Mouse (Mus musculus) liver, adult 2 months (tissue): ENCODE measurements around the gene Vps26a. TPM values are rescaled to one million over a fixed set of nuclear protein-coding genes. Genes with fewer than 3 reads are reported as not detected.

Experiments
- DNase-seq: peaks from one replicate; pipeline ENCODE4 v3.0.0-alpha.2; 2011; ENCODE audit warnings: low read depth, low spot score; ENCODE audit errors: extremely low read depth
- H3K27ac ChIP-seq: fragments of 200-500 bp; replicated peaks from 2 replicates; pipeline ENCODE4 v1.5.1; 2012; ENCODE audit warnings: low read depth, mild to moderate bottlenecking, control low read depth, inconsistent platforms, low read length; ENCODE audit not compliant: insufficient read depth
- H3K27me3 ChIP-seq: fragments of 200-500 bp; 2 replicates; pipeline ENCODE4 v1.6.1; 2012; ENCODE audit warnings: mild to moderate bottlenecking, moderate library complexity, low read length, inconsistent platforms; ENCODE audit not compliant: control insufficient read depth, insufficient read depth
- H3K36me3 ChIP-seq: fragments of 200-500 bp; 2 replicates; pipeline ENCODE4 v1.6.1; 2012; ENCODE audit warnings: low read length, inconsistent platforms; ENCODE audit not compliant: control insufficient read depth, insufficient read depth
- H3K4me1 ChIP-seq: fragments of 200-500 bp; 2 replicates; pipeline ENCODE4 v1.6.1; 2011; ENCODE audit warnings: low read length; ENCODE audit not compliant: control insufficient read depth, insufficient read depth
- H3K4me3 ChIP-seq: fragments of 200-500 bp; 2 replicates; pipeline ENCODE4 v1.5.1; 2011; ENCODE audit warnings: low read depth, mild to moderate bottlenecking, control low read depth, low read length, moderate library complexity; ENCODE audit not compliant: insufficient read depth
- H3K79me2 ChIP-seq: fragments of 200-500 bp; 2 replicates; pipeline ENCODE4 v1.6.1; 2012; ENCODE audit warnings: inconsistent platforms, mild to moderate bottlenecking, low read length, moderate library complexity; ENCODE audit not compliant: control insufficient read depth, insufficient read depth
- H3K9ac ChIP-seq: fragments of 200-500 bp; 2 replicates; pipeline ENCODE4 v1.6.1; 2012; ENCODE audit warnings: low read depth, mild to moderate bottlenecking, control low read depth, inconsistent platforms, low read length
- CTCF ChIP-seq: fragments of 200-500 bp; IDR thresholded peaks from 2 replicates; pipeline ENCODE4 v1.5.1; 2011; ENCODE audit warnings: low read depth, low read length, control low read depth
- POLR2A ChIP-seq: fragments of 200-500 bp; IDR thresholded peaks from 2 replicates; pipeline ENCODE4 v1.6.1; 2011; ENCODE audit warnings: low read length, control low read depth; ENCODE audit not compliant: insufficient read depth; ENCODE audit errors: extremely low read depth
- WGBS: fragments of 180-500 bp; shearing (Covaris S2); methylation state at CpG from one replicate; pipeline ENCODE4 v1.1.7; 2018; 5-methylcytosine and 5-hydroxymethylcytosine counted together
- polyA plus RNA-seq: library from polyadenylated mRNA; depleted of rRNA; stranded (reverse); fragments of >200 nt; gene quantifications from 2 replicates; pipeline ENCODE4 v1.2.3, GENCODE M21; 2012; rRNA removed
- total RNA-seq: library from RNA; depleted of rRNA; stranded (reverse); fragments of >200 nt; gene quantifications from 2 replicates; pipeline ENCODE4 v1.2.3, GENCODE M21; 2014; rRNA removed

Vps26a gene
- total RNA-seq: 34.1 and 39.7 TPM in 2 replicates
- 7.2 and 7.7 TPM in 2 replicates for polyA plus RNA-seq

- no peaks in the 10 kb centered on the region for H3K36me3 ChIP-seq
- under 1% methylated on average over 59 of the region's 59 CpGs for WGBS
- DNase-seq: peak; percentile 98
- peak within 1 kb of the TSS; percentile 98 for H3K9ac ChIP-seq
- no peaks in the 10 kb centered on the region for H3K27me3 ChIP-seq
- peaks cover 21% of the 10 kb centered on the region; the same call in 1 of the 2 replicates for H3K79me2 ChIP-seq
- TF ChIP-seq CTCF (no peak), POLR2A (peak; percentile 75; the same call in 1 of the 2 replicates)
- H3K4me1 ChIP-seq: peaks cover 9% of the 10 kb centered on the region
- peak within 1 kb of the TSS; percentile 99 for H3K4me3 ChIP-seq
- H3K27ac ChIP-seq: peak within 1 kb of the TSS; percentile 97
Observed at GRCm38 (mm10) chr10:62486618-62487415, at the start of gene Vps26a. Gene Vps26a, minus strand, starts transcription at chr10:62486805.

- Histone ChIP-seq H3K27me3 (no peaks in the 10 kb centered on the region), H3K9ac (no peak overlapping the region), H3K36me3 (no peaks in the 10 kb centered on the region), H3K4me3 (no peak overlapping the region), H3K79me2 (no peaks in the 10 kb centered on the region), H3K4me1 (no peaks in the 10 kb centered on the region), H3K27ac (no peak overlapping the region)
- no peak for DNase-seq
- no peak for TF ChIP-seq POLR2A
- TF ChIP-seq CTCF: no peak
- 84% methylated on average over 7 of the region's 7 CpGs for WGBS
Observed at GRCm38 (mm10) chr10:62534509-62534908, 47.9 kb upstream of the Vps26a start.

GRCm38 (mm10) chr10:62532832-62533231 is 46.2 kb upstream of the Vps26a start:
- no peak for TF ChIP-seq CTCF
- no peak for TF ChIP-seq POLR2A

GRCm38 (mm10) chr10:62530183-62530582 is 43.6 kb upstream of the Vps26a start:
- no peak overlapping the region for H3K4me3 ChIP-seq
- TF ChIP-seq POLR2A: no peak
- TF ChIP-seq CTCF: no peak
- no peaks in the 10 kb centered on the region for H3K4me1 ChIP-seq
- H3K27ac ChIP-seq: no peak overlapping the region
- WGBS: 52% methylated on average over 9 of the region's 9 CpGs
- no peaks in the 10 kb centered on the region for H3K27me3 ChIP-seq
- H3K79me2 ChIP-seq: no peaks in the 10 kb centered on the region
- peak; percentile 27 for DNase-seq
- no peaks in the 10 kb centered on the region for H3K36me3 ChIP-seq
- H3K9ac ChIP-seq: no peak overlapping the region

More at GRCm38 (mm10) chr10:62532832-62533231, 46.2 kb upstream of the Vps26a start:
- no peak for DNase-seq
- Histone ChIP-seq H3K4me1 (no peaks in the 10 kb centered on the region), H3K79me2 (no peaks in the 10 kb centered on the region), H3K4me3 (no peak overlapping the region), H3K27me3 (no peaks in the 10 kb centered on the region), H3K9ac (no peak overlapping the region), H3K36me3 (no peaks in the 10 kb centered on the region), H3K27ac (no peak overlapping the region)
- WGBS: 50% methylated on average over 2 of the region's 2 CpGs

GRCm38 (mm10) chr10:62527351-62527750 is 40.7 kb upstream of the Vps26a start, which contains the start of gene Srgn:
Gene Srgn, minus strand, starts transcription at chr10:62527451.
- H3K4me1 ChIP-seq: no peaks in the 10 kb centered on the region
- no peak for DNase-seq
- H3K36me3 ChIP-seq: no peaks in the 10 kb centered on the region
- TF ChIP-seq POLR2A: no peak
- no peak for TF ChIP-seq CTCF
- H3K9ac ChIP-seq: no peak within 1 kb of the TSS
- H3K4me3 ChIP-seq: no peak within 1 kb of the TSS
- no peaks in the 10 kb centered on the region for H3K27me3 ChIP-seq
- no peaks in the 10 kb centered on the region for H3K79me2 ChIP-seq
- WGBS: 84% methylated on average over 14 of the region's 14 CpGs
- no peak within 1 kb of the TSS for H3K27ac ChIP-seq
